Mouse (Mus musculus): ENCODE results near the gene Arf4. TPM values are rescaled to one million over a fixed set of nuclear protein-coding genes. Genes with fewer than 3 reads are reported as not detected.

Gene Arf4
- 639 and 672 TPM in 2 replicates for polyA plus RNA-seq (2014; fragmentation: Nextera tagmentation; extraction: Ambion mirVana)

GRCm38 (mm10) chr14:26637851-26638707, at the start of gene Arf4:
Gene Arf4 (plus strand): TSS chr14:26638074.
- peak within 1 kb of the TSS; percentile 92 for H3K27ac ChIP-seq (ENCODE audit: low read depth, low read length)
- H3K9ac ChIP-seq (ENCODE audit: low read depth, low read length), result peak within 1 kb of the TSS; percentile 93
- H3K36me3 ChIP-seq (ENCODE audit: control insufficient read depth, insufficient read depth, low read length), result no peaks in the 10 kb centered on the region
- DNase-seq (ENCODE audit: low spot score), result peak; percentile 98
- H3K27me3 ChIP-seq (ENCODE audit: control insufficient read depth, insufficient read depth, low read length), result no peaks in the 10 kb centered on the region
- no peaks in the 10 kb centered on the region for H3K9me3 ChIP-seq (ENCODE audit: control insufficient read depth, low read length)
- H3K4me1 ChIP-seq (replicated peaks; ENCODE audit: control insufficient read depth, insufficient read depth, low read length), result 0 out of 2 replicates have a peak, but pooled peaks cover 2% of the 10 kb centered on the region
- H3K4me3 ChIP-seq (ENCODE audit: low read depth, low read length), result peak within 1 kb of the TSS; percentile 94
- WGBS, result under 1% methylated on average over 77 of the region's 83 CpGs
- H3K4me2 ChIP-seq (replicated peaks; ENCODE audit: low read depth, low read length), result peak within 1 kb of the TSS; percentile 69
- peak; percentile 98 for ATAC-seq (ENCODE audit: low FRiP score)

GRCm38 (mm10) chr14:26591353-26591752, 46.5 kb upstream of the Arf4 start:
- Histone ChIP-seq H3K4me2 (replicated peaks; ENCODE audit: low read depth, low read length) (no peak overlapping the region), H3K36me3 (ENCODE audit: control insufficient read depth, insufficient read depth, low read length) (no peaks in the 10 kb centered on the region), H3K4me3 (ENCODE audit: low read depth, low read length) (no peak overlapping the region), H3K9me3 (ENCODE audit: control insufficient read depth, low read length) (no peaks in the 10 kb centered on the region), H3K27ac (ENCODE audit: low read depth, low read length) (no peak overlapping the region), H3K4me1 (replicated peaks; ENCODE audit: control insufficient read depth, insufficient read depth, low read length) (no peaks in the 10 kb centered on the region), H3K9ac (ENCODE audit: low read depth, low read length) (no peak overlapping the region), H3K27me3 (ENCODE audit: control insufficient read depth, insufficient read depth, low read length) (no peaks in the 10 kb centered on the region)
- ATAC-seq (ENCODE audit: low FRiP score), result no peak
- DNase-seq (ENCODE audit: low spot score), result no peak

- H3K4me3 ChIP-seq (ENCODE audit: low read depth, low read length), result no peak overlapping the region
- no peaks in the 10 kb centered on the region for H3K27me3 ChIP-seq (ENCODE audit: control insufficient read depth, insufficient read depth, low read length)
- no peaks in the 10 kb centered on the region for H3K4me1 ChIP-seq (replicated peaks; ENCODE audit: control insufficient read depth, insufficient read depth, low read length)
- H3K36me3 ChIP-seq (ENCODE audit: control insufficient read depth, insufficient read depth, low read length), result no peaks in the 10 kb centered on the region
- H3K4me2 ChIP-seq (replicated peaks; ENCODE audit: low read depth, low read length), result no peak overlapping the region
- H3K27ac ChIP-seq (ENCODE audit: low read depth, low read length), result no peak overlapping the region
- no peak for ATAC-seq (ENCODE audit: low FRiP score)
- H3K9me3 ChIP-seq (ENCODE audit: control insufficient read depth, low read length), result no peaks in the 10 kb centered on the region
- no peak for DNase-seq (ENCODE audit: low spot score)
- 97% methylated on average over 1 of the region's 2 CpGs for WGBS
- H3K9ac ChIP-seq (ENCODE audit: low read depth, low read length), result no peak overlapping the region
These were observed 44.5 kb upstream of the Arf4 start for GRCm38 (mm10) chr14:26593281-26593895.

- Histone ChIP-seq H3K9me3 (ENCODE audit: control insufficient read depth, low read length) (no peaks in the 10 kb centered on the region), H3K4me2 (replicated peaks; ENCODE audit: low read depth, low read length) (no peak overlapping the region), H3K27me3 (ENCODE audit: control insufficient read depth, insufficient read depth, low read length) (no peaks in the 10 kb centered on the region), H3K4me3 (ENCODE audit: low read depth, low read length) (no peak overlapping the region), H3K9ac (ENCODE audit: low read depth, low read length) (no peak overlapping the region), H3K27ac (ENCODE audit: low read depth, low read length) (no peak overlapping the region), H3K4me1 (replicated peaks; ENCODE audit: control insufficient read depth, insufficient read depth, low read length) (no peaks in the 10 kb centered on the region), H3K36me3 (ENCODE audit: control insufficient read depth, insufficient read depth, low read length) (no peaks in the 10 kb centered on the region)
- 94% methylated on average over 7 of the region's 7 CpGs for whole genome bisulfite sequencing
- ATAC-seq (ENCODE audit: low FRiP score) (no peak), DNase-seq (ENCODE audit: low spot score) (no peak)
These were observed 42.7 kb upstream of the Arf4 start for GRCm38 (mm10) chr14:26595167-26595566.

GRCm38 (mm10) chr14:26595695-26596365, 42.0 kb upstream of the Arf4 start:
- Histone ChIP-seq H3K27me3 (ENCODE audit: control insufficient read depth, insufficient read depth, low read length) (no peaks in the 10 kb centered on the region), H3K9ac (ENCODE audit: low read depth, low read length) (no peak overlapping the region), H3K4me1 (replicated peaks; ENCODE audit: control insufficient read depth, insufficient read depth, low read length) (no peaks in the 10 kb centered on the region), H3K4me3 (ENCODE audit: low read depth, low read length) (no peak overlapping the region), H3K4me2 (replicated peaks; ENCODE audit: low read depth, low read length) (no peak overlapping the region), H3K9me3 (ENCODE audit: control insufficient read depth, low read length) (no peaks in the 10 kb centered on the region), H3K27ac (ENCODE audit: low read depth, low read length) (no peak overlapping the region), H3K36me3 (ENCODE audit: control insufficient read depth, insufficient read depth, low read length) (no peaks in the 10 kb centered on the region)
- DNase-seq (ENCODE audit: low spot score) (no peak), ATAC-seq (ENCODE audit: low FRiP score) (no peak)
- WGBS, result 90% methylated on average over 5 of the region's 5 CpGs

- Histone ChIP-seq H3K9me3 (ENCODE audit: control insufficient read depth, low read length) (no peaks in the 10 kb centered on the region), H3K4me3 (ENCODE audit: low read depth, low read length) (no peak overlapping the region), H3K4me2 (replicated peaks; ENCODE audit: low read depth, low read length) (no peak overlapping the region), H3K27me3 (ENCODE audit: control insufficient read depth, insufficient read depth, low read length) (no peaks in the 10 kb centered on the region), H3K27ac (ENCODE audit: low read depth, low read length) (no peak overlapping the region), H3K4me1 (replicated peaks; ENCODE audit: control insufficient read depth, insufficient read depth, low read length) (no peaks in the 10 kb centered on the region), H3K9ac (ENCODE audit: low read depth, low read length) (no peak overlapping the region), H3K36me3 (ENCODE audit: control insufficient read depth, insufficient read depth, low read length) (peaks cover 2% of the 10 kb centered on the region; the same call in 1 of the 2 replicates)
- WGBS, result 92% methylated on average over 4 of the region's 4 CpGs
- no peak for ATAC-seq (ENCODE audit: low FRiP score)
- DNase-seq (ENCODE audit: low spot score), result no peak
These were observed 32.5 kb upstream of the Arf4 start for GRCm38 (mm10) chr14:26605354-26605753.

GRCm38 (mm10) chr14:26609674-26610073, 28.2 kb upstream of the Arf4 start:
- Histone ChIP-seq H3K27me3 (ENCODE audit: control insufficient read depth, insufficient read depth, low read length) (no peaks in the 10 kb centered on the region), H3K9me3 (ENCODE audit: control insufficient read depth, low read length) (no peaks in the 10 kb centered on the region), H3K4me1 (replicated peaks; ENCODE audit: control insufficient read depth, insufficient read depth, low read length) (no peaks in the 10 kb centered on the region), H3K36me3 (ENCODE audit: control insufficient read depth, insufficient read depth, low read length) (peaks cover 2% of the 10 kb centered on the region; the same call in 1 of the 2 replicates), H3K9ac (ENCODE audit: low read depth, low read length) (no peak overlapping the region), H3K27ac (ENCODE audit: low read depth, low read length) (no peak overlapping the region), H3K4me3 (ENCODE audit: low read depth, low read length) (no peak overlapping the region), H3K4me2 (replicated peaks; ENCODE audit: low read depth, low read length) (no peak overlapping the region)
- no peak for ATAC-seq (ENCODE audit: low FRiP score)
- WGBS, result 95% methylated on average over 1 of the region's 1 CpGs
- no peak for DNase-seq (ENCODE audit: low spot score)

- Histone ChIP-seq H3K4me2 (replicated peaks; ENCODE audit: low read depth, low read length) (no peak overlapping the region), H3K27ac (ENCODE audit: low read depth, low read length) (no peak overlapping the region), H3K9me3 (ENCODE audit: control insufficient read depth, low read length) (no peaks in the 10 kb centered on the region), H3K27me3 (ENCODE audit: control insufficient read depth, insufficient read depth, low read length) (no peaks in the 10 kb centered on the region), H3K4me1 (replicated peaks; ENCODE audit: control insufficient read depth, insufficient read depth, low read length) (no peaks in the 10 kb centered on the region), H3K4me3 (ENCODE audit: low read depth, low read length) (no peak overlapping the region), H3K9ac (ENCODE audit: low read depth, low read length) (no peak overlapping the region), H3K36me3 (ENCODE audit: control insufficient read depth, insufficient read depth, low read length) (no peaks in the 10 kb centered on the region; the same call in 1 of the 2 replicates)
- DNase-seq (ENCODE audit: low spot score) (no peak), ATAC-seq (ENCODE audit: low FRiP score) (no peak)
- 96% methylated on average over 4 of the region's 4 CpGs for WGBS
These were observed 27.2 kb upstream of the Arf4 start for GRCm38 (mm10) chr14:26610689-26611088.

Data from hindbrain, embryonic 11.5 days (tissue).